Mouse (Mus musculus) lung, adult 2 months (tissue): Measurements from ENCODE around the gene Psip1. TPM values are rescaled to one million over a fixed set of nuclear protein-coding genes. Genes with fewer than 3 reads are reported as not detected.
A peak's percentile ranks its signal among the peaks of the same experiment; 100 is the strongest.
"Not testable (repeated sequence)": the region's sequence is repeated elsewhere in the genome, so short reads cannot be mapped to it uniquely, and the experiment has no call there.

Source experiments
- DNase-seq: peaks from one replicate; pipeline ENCODE4 v3.0.0; 2022
- H3K4me1 ChIP-seq: fragments of 200-500 bp; 2 replicates; pipeline ENCODE4 v1.6.1; 2011; ENCODE audit warnings: low read length; ENCODE audit not compliant: control insufficient read depth, insufficient read depth
- H3K4me3 ChIP-seq: fragments of 200-500 bp; replicated peaks from 2 replicates; pipeline ENCODE3; 2011; ENCODE audit warnings: low read depth, mild to moderate bottlenecking, control low read depth, low read length; ENCODE audit errors: extremely low read depth
- CTCF ChIP-seq: fragments of 200-500 bp; IDR thresholded peaks from 2 replicates; pipeline ENCODE4 v1.5.1; 2011; ENCODE audit warnings: mild to moderate bottlenecking, low read length, control low read depth; ENCODE audit not compliant: insufficient read depth
- POLR2A ChIP-seq: fragments of 200-500 bp; IDR thresholded peaks from 2 replicates; pipeline ENCODE4 v1.6.1; 2011; ENCODE audit warnings: low read depth, mild to moderate bottlenecking, control low read depth, low read length, borderline replicate concordance; ENCODE audit errors: extremely low read depth
- WGBS: fragments of 180-500 bp; shearing (Covaris S2); methylation state at CpG from one replicate; pipeline ENCODE4 v1.1.7; 2018; 5-methylcytosine and 5-hydroxymethylcytosine counted together
- polyA plus RNA-seq: library from polyadenylated mRNA; depleted of rRNA; stranded (reverse); fragments of >200 nt; gene quantifications from 2 replicates; pipeline ENCODE4 v1.2.3, GENCODE M21; 2012

The Psip1 gene
- polyA plus RNA-seq, 1 experiment, result 18.0 TPM

DNA sequence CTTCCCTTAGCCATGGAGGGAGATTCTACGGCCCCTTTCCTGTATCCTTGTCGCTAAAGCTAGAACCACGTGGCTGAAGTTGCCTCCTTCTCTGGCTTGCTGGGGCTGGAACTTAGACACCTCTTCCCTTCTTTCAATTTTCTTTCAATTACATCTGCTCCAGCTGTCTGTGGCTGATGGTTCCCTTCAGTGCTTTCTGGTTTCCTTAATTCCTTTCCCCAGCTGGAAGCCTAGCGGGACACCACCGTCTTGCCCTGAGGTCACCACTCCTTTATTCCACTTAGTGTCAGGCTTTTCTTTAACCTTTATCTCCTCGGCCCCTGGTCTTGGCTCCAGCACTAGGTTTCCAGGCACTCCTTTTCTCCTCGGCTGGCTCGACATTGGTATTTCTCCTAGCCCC is 24.8 kb upstream of the Psip1 start:
- Histone ChIP-seq H3K4me3 (no peak overlapping the region), H3K4me1 (no peaks in the 10 kb centered on the region)
- no peak for DNase-seq
- 60% methylated on average over 8 of the region's 8 CpGs for WGBS
- TF ChIP-seq POLR2A, result no peak
- no peak for TF ChIP-seq CTCF

DNA sequence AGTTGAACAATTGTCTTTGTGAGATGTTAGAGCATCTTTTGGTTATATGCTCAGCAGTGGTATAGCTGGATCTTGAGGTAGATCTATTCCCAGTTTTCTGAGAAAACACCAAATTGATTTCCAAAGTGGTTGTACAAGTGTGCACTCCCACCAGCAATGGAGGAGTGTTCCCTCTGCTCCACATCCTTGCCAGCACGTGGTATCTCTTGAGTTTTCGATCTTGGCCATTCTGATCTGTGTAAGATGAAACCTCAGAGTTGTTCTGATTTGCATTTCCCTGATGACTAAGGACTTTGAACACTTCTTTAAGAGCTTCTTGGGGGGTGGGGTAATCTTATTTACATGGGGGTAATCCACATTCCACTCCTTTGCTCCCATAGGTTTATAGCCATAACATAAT is 23.3 kb upstream of the Psip1 start:
- Histone ChIP-seq H3K4me1 (no peaks in the 10 kb centered on the region), H3K4me3 (no peak overlapping the region)
- no peak for DNase-seq
- TF ChIP-seq CTCF (no peak), POLR2A (no peak)
- 52% methylated on average over 2 of the region's 2 CpGs for WGBS

DNA sequence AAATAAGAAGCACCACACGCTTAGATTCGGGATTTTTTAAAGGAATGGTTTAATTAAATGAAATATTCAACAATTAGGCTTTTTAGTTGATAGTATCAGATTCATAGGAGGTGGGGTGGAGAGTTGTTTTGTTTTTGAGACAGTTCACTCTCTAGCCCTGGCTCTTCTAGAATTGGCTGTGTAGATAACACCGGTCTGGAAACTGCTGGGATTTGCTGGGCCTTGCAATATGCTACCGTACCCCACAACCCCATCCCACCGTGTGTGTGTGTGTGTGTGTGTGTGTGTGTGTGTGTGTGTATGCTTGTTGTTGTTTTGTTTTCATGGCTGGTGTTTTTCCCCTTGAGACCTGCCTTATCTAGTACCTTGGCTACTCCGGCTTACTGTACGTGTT is 14.8 kb upstream of the Psip1 start:
- H3K4me3 ChIP-seq, result no peak overlapping the region
- H3K4me1 ChIP-seq, result no peaks in the 10 kb centered on the region
- TF ChIP-seq POLR2A (no peak), CTCF (no peak)
- WGBS, result 47% methylated on average over 7 of the region's 7 CpGs
- DNase-seq, result no peak

DNA sequence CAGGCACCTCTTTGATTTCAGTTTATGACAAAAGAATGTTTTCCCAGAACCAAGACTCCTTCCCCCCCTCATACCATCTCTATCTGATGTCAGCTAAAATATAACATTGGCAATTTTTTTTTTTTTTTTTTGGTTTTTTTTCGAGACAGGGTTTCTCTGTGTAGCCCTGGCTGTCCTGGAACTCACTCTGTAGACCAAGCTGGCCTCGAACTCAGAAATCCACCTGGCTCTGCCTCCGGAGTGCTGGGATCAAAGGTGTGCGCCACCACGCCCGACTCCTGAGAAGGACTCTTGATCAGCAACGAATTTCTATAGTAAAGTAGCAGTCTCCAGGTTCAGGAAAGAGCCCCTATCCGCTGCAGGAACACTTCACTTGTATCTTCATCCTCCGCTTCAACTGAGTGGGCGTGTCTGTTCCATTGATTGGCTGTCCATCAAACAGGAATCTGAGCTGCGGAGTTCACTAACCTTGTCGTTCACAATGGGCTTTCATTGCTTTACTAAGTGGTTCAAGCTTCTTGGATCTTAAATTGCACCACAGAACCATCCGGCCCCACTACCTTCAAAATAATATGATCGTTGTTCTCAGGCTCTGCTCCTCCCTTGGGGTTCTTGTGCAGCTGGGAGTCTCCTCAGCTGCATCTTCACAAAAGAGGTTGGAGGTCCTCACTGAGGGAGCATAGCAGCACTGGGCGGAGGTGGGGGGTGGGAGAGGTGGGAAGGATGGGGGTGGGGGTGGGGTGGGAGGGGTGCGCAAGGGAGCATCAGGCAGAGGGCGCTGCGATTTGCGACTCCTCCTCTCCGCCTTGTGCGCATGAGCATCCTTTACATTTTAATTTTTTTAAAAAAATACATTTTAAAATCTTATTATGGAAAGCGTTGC is 14.1 kb upstream of the Psip1 start:
- no peak overlapping the region for H3K4me3 ChIP-seq
- no peak for TF ChIP-seq CTCF
- TF ChIP-seq POLR2A, result no peak
- 19% methylated on average over 22 of the region's 22 CpGs for WGBS
- DNase-seq, result no peak
- H3K4me1 ChIP-seq, result no peaks in the 10 kb centered on the region

DNA sequence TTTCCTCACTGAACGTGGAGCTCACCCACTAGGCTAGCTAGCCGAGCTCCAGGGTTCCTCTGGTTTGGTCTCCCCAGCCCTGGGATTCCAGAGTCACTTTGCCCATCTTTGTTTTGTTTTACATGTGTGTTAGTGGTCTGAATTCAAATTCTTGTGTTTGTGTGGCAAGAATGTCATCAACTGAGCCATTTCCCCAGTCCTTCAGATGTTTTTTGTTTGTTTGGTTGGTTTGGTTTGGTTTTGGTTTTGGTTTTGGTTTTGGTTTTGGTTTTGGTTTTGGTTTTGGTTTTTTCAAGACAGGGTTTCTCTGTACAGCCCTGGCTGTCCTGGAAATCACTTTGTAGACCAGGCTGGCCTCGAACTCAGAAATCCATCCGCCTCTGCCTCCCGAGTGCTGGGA is 10.8 kb upstream of the Psip1 start:
- 79% methylated on average over 5 of the region's 5 CpGs for WGBS
- not testable (repeated sequence) for DNase-seq, H3K4me3 ChIP-seq, H3K4me1 ChIP-seq

DNA sequence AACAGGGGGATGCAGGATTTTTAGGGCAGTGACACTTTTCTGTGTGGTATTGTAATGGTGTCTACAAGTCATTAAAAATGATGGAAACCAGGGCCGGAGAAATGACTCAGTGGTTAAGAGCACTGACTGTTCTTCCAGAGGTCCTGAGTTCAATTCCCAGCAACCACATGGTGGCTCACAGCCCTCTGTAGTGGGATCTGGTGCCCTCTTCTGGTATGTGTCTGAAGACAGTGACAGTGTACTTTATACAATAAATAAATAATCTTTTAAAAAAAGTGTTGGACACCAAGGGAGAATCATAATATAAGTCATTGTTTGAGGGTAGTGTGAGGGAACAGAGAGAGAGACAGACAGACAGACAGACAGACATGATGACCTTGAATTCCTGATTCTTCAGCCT is 6.9 kb upstream of the Psip1 start:
- no peak for DNase-seq
- Histone ChIP-seq H3K4me1 (no peaks in the 10 kb centered on the region), H3K4me3 (no peak overlapping the region)
- TF ChIP-seq CTCF (no peak), POLR2A (no peak)
- 100% methylated on average over 1 of the region's 1 CpGs for WGBS

GRCm38 (mm10) chr4:83489121-83489520 is 2.9 kb upstream of the Psip1 start:
- DNase-seq, result no peak
- TF ChIP-seq CTCF (no peak), POLR2A (no peak)
- H3K4me1 ChIP-seq, result no peaks in the 10 kb centered on the region; the same call in 1 of the 2 replicates
- H3K4me3 ChIP-seq, result no peak overlapping the region
- 49% methylated on average over 5 of the region's 5 CpGs for WGBS

- DNase-seq, result peak; percentile 71
- TF ChIP-seq CTCF (peak; percentile 44), POLR2A (no peak)
- Histone ChIP-seq H3K4me1 (no peaks in the 10 kb centered on the region; the same call in 1 of the 2 replicates), H3K4me3 (peak overlapping the region; percentile 75)
- under 1% methylated on average over 30 of the region's 40 CpGs for WGBS
These were observed 533 bp downstream of the Psip1 start for GRCm38 (mm10) chr4:83485735-83486116.

DNA sequence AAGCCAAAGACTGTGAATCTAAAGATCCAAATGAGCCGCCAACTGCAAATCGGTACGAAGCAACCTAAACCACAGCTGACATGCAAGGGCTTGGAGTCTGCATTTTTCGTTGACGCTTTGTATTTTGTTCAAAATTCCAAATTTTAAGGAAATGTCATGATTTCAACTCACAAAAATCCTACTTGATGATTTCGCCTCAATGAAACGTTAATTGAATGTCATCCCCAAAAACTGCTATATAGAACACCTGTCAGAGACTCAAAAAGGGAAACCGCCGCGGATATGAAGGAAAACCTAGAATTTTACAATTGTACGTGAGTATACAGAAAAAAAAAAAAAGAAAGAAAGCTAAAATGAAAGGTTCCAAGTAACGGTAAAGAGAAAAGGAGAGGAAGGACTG is 1.0 kb downstream of the Psip1 start:
- WGBS, result 33% methylated on average over 12 of the region's 12 CpGs
- Histone ChIP-seq H3K4me1 (no peaks in the 10 kb centered on the region; the same call in 1 of the 2 replicates), H3K4me3 (peak overlapping the region; percentile 75)
- DNase-seq, result no peak
- TF ChIP-seq CTCF, result no peak
- no peak for TF ChIP-seq POLR2A

- WGBS, result 83% methylated on average over 3 of the region's 3 CpGs
- Histone ChIP-seq H3K4me3 (no peak overlapping the region), H3K4me1 (no peaks in the 10 kb centered on the region)
- DNase-seq, result no peak
- TF ChIP-seq POLR2A, result no peak
- TF ChIP-seq CTCF, result no peak
These were observed 18.1 kb downstream of the Psip1 start for GRCm38 (mm10) chr4:83468208-83468607.
